Mouse (Mus musculus) forebrain, embryonic 16.5 days (tissue): ENCODE measurements at regions not wholly inside any gene's neighbourhood (a gene's known extent, or its start where the extent isn't known, plus 50 kb on each side); places are given as distances from the start of the nearest gene placed in this dataset.

ENCODE experiments used
- ATAC-seq: fragments of 200-750 bp; cut with Nextera tagmentation; 2 replicates; pipeline ENCODE4 v1.8.0; 2017; ENCODE audit warnings: mild to moderate bottlenecking, moderate library complexity
- H3K27ac ChIP-seq: fragments of 300-500 bp; sonication (generic); 2 replicates; pipeline ENCODE4 v1.5.1; 2014; ENCODE audit warnings: low read length, control low read depth
- H3K27me3 ChIP-seq: fragments of 300-500 bp; sonication (generic); replicated peaks from 2 replicates; pipeline ENCODE4 v1.6.1; 2014; ENCODE audit warnings: low read length; ENCODE audit not compliant: control insufficient read depth, insufficient read depth
- H3K36me3 ChIP-seq: fragments of 300-500 bp; sonication (generic); 2 replicates; pipeline ENCODE4 v1.6.1; 2014; ENCODE audit not compliant: control insufficient read depth, insufficient read depth
- H3K4me1 ChIP-seq: fragments of 300-500 bp; sonication (generic); replicated peaks from 2 replicates; pipeline ENCODE4 v1.6.1; 2014; ENCODE audit warnings: low read length; ENCODE audit not compliant: control insufficient read depth, insufficient read depth
- H3K4me2 ChIP-seq: fragments of 300-500 bp; sonication (generic); 2 replicates; pipeline ENCODE4 v1.6.1; 2014; ENCODE audit warnings: mild to moderate bottlenecking, low read length, control low read depth
- H3K4me3 ChIP-seq: fragments of 300-500 bp; sonication (generic); replicated peaks from 2 replicates; pipeline ENCODE4 v1.5.1; 2014; ENCODE audit warnings: mild to moderate bottlenecking, low read length, control low read depth
- H3K9ac ChIP-seq: fragments of 300-500 bp; sonication (generic); replicated peaks from 2 replicates; pipeline ENCODE4 v1.6.1; 2014; ENCODE audit warnings: low read depth, low read length, control low read depth
- H3K9me3 ChIP-seq: fragments of 300-500 bp; sonication (generic); 2 replicates; pipeline ENCODE4 v1.6.1; 2016; ENCODE audit warnings: low read length; ENCODE audit not compliant: control insufficient read depth
- WGBS: fragments of 180-500 bp; shearing (Covaris S2); extraction: QIAGEN DNeasy Blood & Tissue Kit; methylation state at CpG from one replicate; pipeline ENCODE4 v1.1.7; 2014; 5-methylcytosine and 5-hydroxymethylcytosine counted together

DNA sequence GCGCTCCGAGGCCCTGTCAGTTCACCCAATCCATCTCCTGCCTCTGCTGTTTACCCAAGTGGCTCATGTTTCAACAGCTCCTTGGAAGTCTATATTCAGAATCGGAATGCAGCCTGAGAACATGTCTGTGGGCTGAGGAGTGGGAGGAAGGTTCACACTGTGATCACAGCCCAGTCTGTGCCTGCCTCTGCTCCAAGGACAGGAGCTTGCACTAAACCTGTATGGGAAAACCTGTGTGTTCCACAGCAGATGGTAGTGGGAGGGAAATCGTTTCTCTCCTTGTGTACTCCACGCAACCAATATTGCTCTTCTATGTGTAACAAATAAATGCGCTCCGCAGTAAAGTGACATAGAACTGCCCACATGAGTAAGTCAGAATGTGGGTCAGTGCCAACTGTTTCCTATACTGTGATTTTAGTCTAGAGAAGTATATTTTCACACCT, 514.0 kb upstream of the Epha7 start:
- Histone ChIP-seq H3K4me1 (peaks cover 11% of the 10 kb centered on the region), H3K36me3 (no peaks in the 10 kb centered on the region), H3K27me3 (no peaks in the 10 kb centered on the region), H3K4me3 (no peak overlapping the region), H3K9ac (no peak overlapping the region), H3K4me2 (no peak overlapping the region), H3K27ac (no peak overlapping the region), H3K9me3 (no peaks in the 10 kb centered on the region)
- peak; percentile 49; the same call in 1 of the 2 replicates for ATAC-seq
- WGBS, result 42% methylated on average over 7 of the region's 7 CpGs

DNA sequence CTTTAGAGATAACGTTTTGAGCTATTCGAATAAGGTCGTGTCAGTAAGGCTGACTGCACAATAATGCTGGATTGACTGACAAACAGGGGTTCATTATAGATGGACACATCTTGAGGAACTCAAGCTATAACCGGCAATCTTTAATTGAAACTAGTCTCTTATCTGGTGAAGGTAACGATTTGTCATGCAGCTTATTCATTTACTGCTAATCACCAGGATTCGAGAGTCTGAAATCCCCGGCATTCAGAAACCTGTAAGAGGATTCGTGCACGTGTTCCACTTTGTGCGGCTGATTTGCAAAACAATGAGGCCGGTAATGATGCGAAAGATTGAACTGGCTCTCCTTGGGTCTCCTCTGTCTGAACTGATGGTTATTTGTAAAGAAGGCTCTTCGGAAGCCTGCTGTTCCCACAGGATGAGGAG, 512.9 kb upstream of the Epha7 start:
- peak; percentile 61 for ATAC-seq
- Histone ChIP-seq H3K4me1 (peaks cover 11% of the 10 kb centered on the region), H3K27me3 (no peaks in the 10 kb centered on the region), H3K4me2 (peak overlapping the region; percentile 51), H3K36me3 (no peaks in the 10 kb centered on the region), H3K27ac (no peak overlapping the region), H3K4me3 (peak overlapping the region; percentile 26), H3K9ac (no peak overlapping the region), H3K9me3 (no peaks in the 10 kb centered on the region)
- WGBS, result 4% methylated on average over 13 of the region's 13 CpGs

GRCm38 (mm10) chr4:28301686-28302085, 511.2 kb upstream of the Epha7 start:
- H3K27me3 ChIP-seq, result no peaks in the 10 kb centered on the region
- peak; percentile 56 for ATAC-seq
- peaks cover 11% of the 10 kb centered on the region for H3K4me1 ChIP-seq
- H3K9ac ChIP-seq, result no peak overlapping the region
- no peak overlapping the region for H3K4me3 ChIP-seq
- H3K4me2 ChIP-seq, result no peak overlapping the region
- H3K9me3 ChIP-seq, result no peaks in the 10 kb centered on the region
- WGBS, result 38% methylated on average over 1 of the region's 1 CpGs
- H3K27ac ChIP-seq, result no peak overlapping the region
- no peaks in the 10 kb centered on the region for H3K36me3 ChIP-seq

GRCm38 (mm10) chr4:28331036-28331435, 481.9 kb upstream of the Epha7 start:
- WGBS, result 100% methylated on average over 1 of the region's 1 CpGs
- ATAC-seq, result no peak
- Histone ChIP-seq H3K27me3 (no peaks in the 10 kb centered on the region), H3K4me3 (no peak overlapping the region), H3K4me1 (no peaks in the 10 kb centered on the region), H3K9ac (no peak overlapping the region), H3K9me3 (0 out of 2 replicates have a peak, but pooled peaks cover 2% of the 10 kb centered on the region), H3K27ac (no peak overlapping the region), H3K36me3 (no peaks in the 10 kb centered on the region), H3K4me2 (no peak overlapping the region)

- ATAC-seq, result peak; percentile 85
- WGBS, result 27% methylated on average over 1 of the region's 1 CpGs
Observed at GRCm38 (mm10) chr4:28364566-28364965, 448.4 kb upstream of the Epha7 start.

GRCm38 (mm10) chr4:28377087-28377486, 435.8 kb upstream of the Epha7 start:
- H3K9ac ChIP-seq, result no peak overlapping the region
- H3K4me3 ChIP-seq, result no peak overlapping the region
- no peaks in the 10 kb centered on the region for H3K36me3 ChIP-seq
- no peak overlapping the region for H3K4me2 ChIP-seq
- peak; percentile 68 for ATAC-seq
- no peaks in the 10 kb centered on the region for H3K27me3 ChIP-seq
- H3K4me1 ChIP-seq, result no peaks in the 10 kb centered on the region
- no peaks in the 10 kb centered on the region for H3K9me3 ChIP-seq
- H3K27ac ChIP-seq, result no peak overlapping the region

More at GRCm38 (mm10) chr4:28364566-28364965, 448.4 kb upstream of the Epha7 start:
- H3K4me3 ChIP-seq, result no peak overlapping the region
- no peaks in the 10 kb centered on the region for H3K36me3 ChIP-seq
- no peak overlapping the region for H3K27ac ChIP-seq
- H3K27me3 ChIP-seq, result no peaks in the 10 kb centered on the region
- H3K9ac ChIP-seq, result no peak overlapping the region
- no peak overlapping the region for H3K4me2 ChIP-seq
- H3K9me3 ChIP-seq, result no peaks in the 10 kb centered on the region
- H3K4me1 ChIP-seq, result no peaks in the 10 kb centered on the region

DNA sequence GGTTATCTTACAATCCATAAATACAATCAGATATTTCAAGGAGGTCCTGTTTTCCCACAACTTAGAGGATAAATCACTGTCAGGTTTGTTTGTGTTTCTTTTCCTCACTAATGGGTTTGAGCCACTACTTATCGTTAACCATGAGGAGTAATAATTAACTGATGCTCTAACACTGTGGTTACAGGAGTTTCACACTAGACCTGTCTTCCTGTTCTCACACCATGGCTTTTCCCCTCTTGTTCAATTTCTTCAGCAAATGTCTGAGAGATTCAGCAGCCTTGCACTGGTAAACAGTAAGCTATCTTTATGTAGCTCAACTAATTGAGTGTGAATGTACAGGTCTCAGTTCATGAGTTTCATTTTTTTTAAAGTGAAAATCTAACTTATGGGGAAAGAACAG, 434.3 kb upstream of the Epha7 start:
- 68% methylated on average over 1 of the region's 1 CpGs for WGBS
- no peaks in the 10 kb centered on the region for H3K27me3 ChIP-seq
- ATAC-seq, result no peak
- no peak overlapping the region for H3K9ac ChIP-seq
- no peak overlapping the region for H3K27ac ChIP-seq
- no peaks in the 10 kb centered on the region for H3K36me3 ChIP-seq
- H3K9me3 ChIP-seq, result no peaks in the 10 kb centered on the region
- no peak overlapping the region for H3K4me2 ChIP-seq
- H3K4me3 ChIP-seq, result no peak overlapping the region
- no peaks in the 10 kb centered on the region for H3K4me1 ChIP-seq

DNA sequence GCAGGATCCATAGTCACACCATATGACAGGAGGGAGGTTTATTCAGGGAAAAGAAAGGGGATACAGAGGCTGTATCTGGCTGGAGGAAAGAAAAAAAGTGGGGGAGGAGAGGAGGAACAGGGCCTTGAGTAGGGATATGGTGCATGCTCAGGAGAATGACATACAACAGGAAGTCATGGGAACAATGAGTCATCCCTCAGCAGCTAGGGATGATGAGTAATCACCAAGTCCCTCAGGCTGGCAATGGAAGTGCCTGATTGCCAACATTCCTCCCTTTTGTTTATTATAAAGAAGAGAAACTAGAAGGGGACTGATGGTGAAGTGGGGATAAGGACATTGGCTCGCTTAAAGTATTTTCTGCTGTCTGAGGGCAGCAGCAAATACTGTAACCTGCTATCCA, 388.6 kb upstream of the Epha7 start:
- Histone ChIP-seq H3K4me2 (no peak overlapping the region), H3K27me3 (no peaks in the 10 kb centered on the region), H3K4me1 (no peaks in the 10 kb centered on the region), H3K9me3 (no peaks in the 10 kb centered on the region), H3K27ac (no peak overlapping the region), H3K9ac (no peak overlapping the region), H3K36me3 (no peaks in the 10 kb centered on the region), H3K4me3 (no peak overlapping the region)
- 78% methylated on average over 1 of the region's 1 CpGs for WGBS
- no peak for ATAC-seq

- Histone ChIP-seq H3K36me3 (no peaks in the 10 kb centered on the region), H3K4me3 (no peak overlapping the region), H3K4me2 (no peak overlapping the region), H3K9me3 (no peaks in the 10 kb centered on the region), H3K9ac (no peak overlapping the region), H3K27me3 (no peaks in the 10 kb centered on the region), H3K27ac (no peak overlapping the region), H3K4me1 (no peaks in the 10 kb centered on the region)
- ATAC-seq, result no peak
- 47% methylated on average over 1 of the region's 1 CpGs for WGBS
Observed at GRCm38 (mm10) chr4:28440161-28440560, 372.8 kb upstream of the Epha7 start.

- no peaks in the 10 kb centered on the region for H3K27me3 ChIP-seq
- H3K27ac ChIP-seq, result no peak overlapping the region
- no peak for ATAC-seq
- H3K9ac ChIP-seq, result no peak overlapping the region
- no peaks in the 10 kb centered on the region for H3K4me1 ChIP-seq
- no peaks in the 10 kb centered on the region for H3K9me3 ChIP-seq
- no peak overlapping the region for H3K4me2 ChIP-seq
- WGBS, result 92% methylated on average over 1 of the region's 1 CpGs
- no peaks in the 10 kb centered on the region for H3K36me3 ChIP-seq
- no peak overlapping the region for H3K4me3 ChIP-seq
Observed at GRCm38 (mm10) chr4:28453111-28453510, 359.8 kb upstream of the Epha7 start.
